Mouse (Mus musculus): ENCODE measurements at regions not wholly inside any gene's neighbourhood (a gene's known extent, or its start where the extent isn't known, plus 50 kb on each side); places are given as distances from the start of the nearest gene placed in this dataset.

GRCm38 (mm10) chr2:128377176-128377575 lies 213.8 kb upstream of the Spdye4c start:
- H3K4me2 ChIP-seq (ENCODE audit: low read depth) = no peak overlapping the region
- H3K27me3 ChIP-seq (ENCODE audit: control insufficient read depth, insufficient read depth, insufficient read length) = no peaks in the 10 kb centered on the region
- peaks cover 96% of the 10 kb centered on the region for H3K79me2 ChIP-seq (ENCODE audit: control insufficient read depth, insufficient read depth)
- no peaks in the 10 kb centered on the region for H3K36me3 ChIP-seq (ENCODE audit: control insufficient read depth, insufficient read depth)
- no peak overlapping the region for H3ac ChIP-seq (ENCODE audit: control insufficient read depth, insufficient read length)
- H3K4me3 ChIP-seq = no peak overlapping the region
- no peak for TF ChIP-seq MYOG (IDR thresholded peaks at IDR 0.05; ENCODE audit: control insufficient read depth in 1 of 3, insufficient read depth in 1 of 3, insufficient read length in 2 of 3, low read depth in 2 of 3)
- TF ChIP-seq CEBPB (IDR thresholded peaks at IDR 0.05; ENCODE audit: insufficient read depth, poor library complexity, severe bottlenecking) = no peak
- no peak for TF ChIP-seq E2F4 (IDR thresholded peaks at IDR 0.05; ENCODE audit: insufficient read depth)
- no peak for TF ChIP-seq SRF (IDR thresholded peaks at IDR 0.05; ENCODE audit: control insufficient read depth, insufficient read length, low read depth)
- TF ChIP-seq MAX (IDR thresholded peaks at IDR 0.05; ENCODE audit: low read depth) = no peak
- TF ChIP-seq TCF12 (IDR thresholded peaks at IDR 0.05; ENCODE audit: insufficient read depth, poor library complexity, severe bottlenecking) = no peak
- no peak for TF ChIP-seq REST (IDR thresholded peaks at IDR 0.05; ENCODE audit: insufficient read depth, insufficient read length)
- no peak for TF ChIP-seq POLR2AphosphoS2 (IDR thresholded peaks at IDR 0.05; ENCODE audit: insufficient read length, low read depth)
- no peak for TF ChIP-seq TCF3 (IDR thresholded peaks at IDR 0.05; ENCODE audit: insufficient read length, low read depth)
- TF ChIP-seq POLR2A (IDR thresholded peaks at IDR 0.05; ENCODE audit: insufficient read length, low read depth) = no peak
- TF ChIP-seq USF1 (IDR thresholded peaks at IDR 0.05; ENCODE audit: low read depth) = no peak
- no peak for TF ChIP-seq MYOD1 (IDR thresholded peaks at IDR 0.05; ENCODE audit: control insufficient read depth in 1 of 3, insufficient read length in 2 of 3, low read depth in 2 of 3)

GRCm38 (mm10) chr2:128377680-128378079 lies 213.3 kb upstream of the Spdye4c start:
- Histone ChIP-seq H3ac (ENCODE audit: control insufficient read depth, insufficient read length) (no peak overlapping the region), H3K79me2 (ENCODE audit: control insufficient read depth, insufficient read depth) (peaks cover 96% of the 10 kb centered on the region), H3K27me3 (ENCODE audit: control insufficient read depth, insufficient read depth, insufficient read length) (no peaks in the 10 kb centered on the region), H3K36me3 (ENCODE audit: control insufficient read depth, insufficient read depth) (no peaks in the 10 kb centered on the region), H3K4me2 (ENCODE audit: low read depth) (peak overlapping the region; percentile 7), H3K4me3 (no peak overlapping the region)
- TF ChIP-seq TCF12 (IDR thresholded peaks at IDR 0.05; ENCODE audit: insufficient read depth, poor library complexity, severe bottlenecking) (no peak), MYOG (IDR thresholded peaks at IDR 0.05; ENCODE audit: control insufficient read depth in 1 of 3, insufficient read depth in 1 of 3, insufficient read length in 2 of 3, low read depth in 2 of 3) (no peak), REST (IDR thresholded peaks at IDR 0.05; ENCODE audit: insufficient read depth, insufficient read length) (no peak), POLR2AphosphoS2 (IDR thresholded peaks at IDR 0.05; ENCODE audit: insufficient read length, low read depth) (no peak), MAX (IDR thresholded peaks at IDR 0.05; ENCODE audit: low read depth) (no peak), CEBPB (IDR thresholded peaks at IDR 0.05; ENCODE audit: insufficient read depth, poor library complexity, severe bottlenecking) (no peak), SRF (IDR thresholded peaks at IDR 0.05; ENCODE audit: control insufficient read depth, insufficient read length, low read depth) (no peak), POLR2A (IDR thresholded peaks at IDR 0.05; ENCODE audit: insufficient read length, low read depth) (no peak), MYOD1 (IDR thresholded peaks at IDR 0.05; ENCODE audit: control insufficient read depth in 1 of 3, insufficient read length in 2 of 3, low read depth in 2 of 3) (no peak), USF1 (IDR thresholded peaks at IDR 0.05; ENCODE audit: low read depth) (no peak), TCF3 (IDR thresholded peaks at IDR 0.05; ENCODE audit: insufficient read length, low read depth) (no peak), E2F4 (IDR thresholded peaks at IDR 0.05; ENCODE audit: insufficient read depth) (no peak)

GRCm38 (mm10) chr2:128378456-128378855 lies 212.6 kb upstream of the Spdye4c start:
- H3ac ChIP-seq (ENCODE audit: control insufficient read depth, insufficient read length) = no peak overlapping the region
- no peaks in the 10 kb centered on the region for H3K27me3 ChIP-seq (ENCODE audit: control insufficient read depth, insufficient read depth, insufficient read length)
- H3K36me3 ChIP-seq (ENCODE audit: control insufficient read depth, insufficient read depth) = no peaks in the 10 kb centered on the region
- H3K4me2 ChIP-seq (ENCODE audit: low read depth) = peak overlapping the region; percentile 76
- H3K4me3 ChIP-seq = no peak overlapping the region
- peaks cover 96% of the 10 kb centered on the region for H3K79me2 ChIP-seq (ENCODE audit: control insufficient read depth, insufficient read depth)
- TF ChIP-seq SRF (IDR thresholded peaks at IDR 0.05; ENCODE audit: control insufficient read depth, insufficient read length, low read depth) (no peak), TCF3 (IDR thresholded peaks at IDR 0.05; ENCODE audit: insufficient read length, low read depth) (no peak), MYOD1 (IDR thresholded peaks at IDR 0.05; ENCODE audit: control insufficient read depth in 1 of 3, insufficient read length in 2 of 3, low read depth in 2 of 3) (no peak), E2F4 (IDR thresholded peaks at IDR 0.05; ENCODE audit: insufficient read depth) (no peak), CEBPB (IDR thresholded peaks at IDR 0.05; ENCODE audit: insufficient read depth, poor library complexity, severe bottlenecking) (no peak), TCF12 (IDR thresholded peaks at IDR 0.05; ENCODE audit: insufficient read depth, poor library complexity, severe bottlenecking) (no peak), USF1 (IDR thresholded peaks at IDR 0.05; ENCODE audit: low read depth) (no peak)

- H3ac ChIP-seq (ENCODE audit: control insufficient read depth, insufficient read length) = no peak overlapping the region
- TF ChIP-seq TCF3 (IDR thresholded peaks at IDR 0.05; ENCODE audit: insufficient read length, low read depth) (no peak), POLR2AphosphoS2 (IDR thresholded peaks at IDR 0.05; ENCODE audit: insufficient read length, low read depth) (no peak), MYOD1 (IDR thresholded peaks at IDR 0.05; ENCODE audit: control insufficient read depth in 1 of 3, insufficient read length in 2 of 3, low read depth in 2 of 3) (no peak), USF1 (IDR thresholded peaks at IDR 0.05; ENCODE audit: low read depth) (no peak), SRF (IDR thresholded peaks at IDR 0.05; ENCODE audit: control insufficient read depth, insufficient read length, low read depth) (no peak), REST (IDR thresholded peaks at IDR 0.05; ENCODE audit: insufficient read depth, insufficient read length) (no peak), TCF12 (IDR thresholded peaks at IDR 0.05; ENCODE audit: insufficient read depth, poor library complexity, severe bottlenecking) (no peak), MAX (IDR thresholded peaks at IDR 0.05; ENCODE audit: low read depth) (no peak), CEBPB (IDR thresholded peaks at IDR 0.05; ENCODE audit: insufficient read depth, poor library complexity, severe bottlenecking) (no peak), MYOG (IDR thresholded peaks at IDR 0.05; ENCODE audit: control insufficient read depth in 1 of 3, insufficient read depth in 1 of 3, insufficient read length in 2 of 3, low read depth in 2 of 3) (no peak), POLR2A (IDR thresholded peaks at IDR 0.05; ENCODE audit: insufficient read length, low read depth) (no peak), E2F4 (IDR thresholded peaks at IDR 0.05; ENCODE audit: insufficient read depth) (no peak)
- H3K4me3 ChIP-seq = no peak overlapping the region
- H3K4me2 ChIP-seq (ENCODE audit: low read depth) = peak overlapping the region; percentile 76
- H3K79me2 ChIP-seq (ENCODE audit: control insufficient read depth, insufficient read depth) = peaks cover 96% of the 10 kb centered on the region
- H3K27me3 ChIP-seq (ENCODE audit: control insufficient read depth, insufficient read depth, insufficient read length) = no peaks in the 10 kb centered on the region
- no peaks in the 10 kb centered on the region for H3K36me3 ChIP-seq (ENCODE audit: control insufficient read depth, insufficient read depth)
These were observed 211.9 kb upstream of the Spdye4c start for GRCm38 (mm10) chr2:128379151-128379550.
